Mouse (Mus musculus) CD4-positive helper T cell, adult 2 months (primary cell): ENCODE measurements around the gene Adgrd1.
"Not testable (repeated sequence)": the region's sequence is repeated elsewhere in the genome, so short reads cannot be mapped to it uniquely, and the experiment has no call there.

Experiments
- DNase-seq: peaks from one replicate; pipeline ENCODE4 v3.0.0-alpha.2; 2012; ENCODE audit warnings: low read depth, missing footprints, low spot score

The Adgrd1 gene

DNA sequence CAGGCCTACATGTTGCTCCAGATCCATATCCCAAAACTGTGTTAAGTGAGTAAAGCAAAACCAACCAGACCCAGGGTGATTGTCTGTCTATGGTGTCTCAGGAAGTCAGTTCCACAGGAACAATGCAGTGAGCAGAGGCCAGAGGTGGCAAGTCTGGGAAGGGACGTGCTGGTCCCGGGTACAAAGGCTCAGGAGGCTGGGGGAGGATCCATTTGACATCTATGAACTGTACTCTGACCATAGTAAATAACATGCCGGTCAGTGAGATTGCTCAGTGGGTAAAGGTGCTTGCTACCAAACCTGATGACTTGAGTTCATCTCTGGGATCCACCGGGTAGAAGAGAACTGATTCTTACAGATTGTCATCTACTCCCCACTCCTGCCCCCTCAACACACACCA is 3.4 kb upstream of the Adgrd1 start:
- no peak for DNase-seq

DNA sequence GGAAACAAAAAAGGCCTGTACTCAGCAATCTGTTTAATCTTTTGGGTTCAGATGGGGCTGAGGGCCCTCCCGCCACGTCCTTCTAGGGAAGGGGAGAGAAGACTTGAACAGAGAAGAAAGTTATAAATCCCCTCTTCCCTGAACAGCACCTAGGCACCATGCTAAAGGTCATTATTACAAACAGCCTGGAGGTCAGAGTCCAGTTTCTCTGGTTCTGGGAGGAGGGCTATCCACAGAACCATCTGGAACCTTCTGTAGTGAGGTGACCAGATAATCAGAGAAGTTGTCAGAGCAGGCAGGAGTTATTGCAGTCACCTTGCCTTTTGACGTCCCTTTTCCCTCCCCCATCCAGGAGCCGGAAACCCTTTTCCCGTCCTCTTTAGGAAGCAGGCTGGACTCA is 2.3 kb upstream of the Adgrd1 start:
- no peak for DNase-seq

DNA sequence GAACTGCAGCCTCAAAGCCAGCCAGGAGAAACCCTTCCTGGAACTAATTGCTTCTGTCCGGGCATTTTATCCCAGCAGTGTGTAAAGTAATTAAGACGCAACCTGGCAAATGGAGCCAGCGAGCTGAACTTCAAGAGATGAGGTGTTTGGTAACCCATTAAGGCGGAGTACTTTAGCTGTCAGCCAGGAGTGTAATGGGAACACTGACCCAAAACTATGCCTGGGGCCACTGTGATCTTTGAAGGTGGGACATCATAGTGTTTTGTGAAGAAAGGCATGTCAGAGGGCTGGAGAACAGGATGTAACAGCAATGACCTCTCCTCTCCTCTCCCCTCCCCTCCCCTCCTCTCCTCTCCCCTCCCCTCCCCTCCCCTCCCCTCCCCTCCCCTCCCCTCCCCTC is 7.5 kb downstream of the Adgrd1 start:
- no peak for DNase-seq

DNA sequence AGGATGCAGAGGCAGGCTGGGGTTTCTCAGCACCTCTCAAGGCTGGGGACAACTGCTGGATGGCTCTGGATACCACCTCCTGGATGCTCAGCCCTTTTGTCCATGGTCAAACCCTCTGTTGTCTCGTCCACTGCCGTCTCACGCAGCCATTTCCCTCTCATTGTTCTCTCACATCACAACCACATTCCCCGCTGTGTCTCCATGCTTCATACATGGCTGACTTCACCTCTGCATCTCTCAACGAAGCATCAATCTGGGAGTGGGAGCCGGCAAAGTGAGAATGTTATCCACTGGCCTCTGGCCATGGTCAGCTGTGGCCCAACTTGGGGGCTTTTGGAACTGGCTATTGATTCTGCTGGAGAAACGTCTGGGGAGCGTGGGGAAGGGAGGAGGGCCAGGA is 15.2 kb downstream of the Adgrd1 start:
- no peak for DNase-seq

DNA sequence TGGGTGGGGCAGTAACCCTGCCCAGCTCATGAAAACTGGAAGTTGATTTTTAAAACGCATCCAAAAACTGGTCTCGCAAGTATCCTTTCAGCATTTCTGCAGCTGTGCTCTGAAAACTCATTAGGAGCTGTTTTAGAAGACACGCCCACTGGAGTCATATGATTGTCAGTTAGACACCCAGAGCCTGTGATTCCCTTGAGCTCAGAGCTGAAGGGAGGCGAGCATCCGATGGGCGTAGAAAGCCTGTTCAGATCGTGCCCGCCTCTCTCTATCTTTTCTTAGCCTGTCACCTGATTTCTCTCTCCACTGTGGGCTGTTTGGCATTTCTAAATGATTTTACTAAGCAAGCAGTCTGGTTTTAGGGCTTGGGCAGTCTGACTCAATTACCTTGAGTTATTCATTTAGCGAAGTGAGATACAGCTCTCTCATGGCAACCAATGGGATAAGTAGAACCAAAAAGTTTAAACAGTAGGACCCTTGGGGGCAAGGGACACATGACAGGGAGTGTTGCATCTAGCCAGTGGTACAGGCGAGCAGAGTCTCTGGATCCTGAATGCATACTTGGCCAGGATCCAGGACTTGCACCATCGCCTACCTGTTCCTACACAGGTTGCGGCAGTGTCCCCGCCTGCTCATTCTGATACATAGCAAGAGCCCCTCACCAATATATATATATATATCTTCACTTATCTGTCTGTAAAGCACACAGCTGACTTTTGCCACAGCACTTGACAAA is 17.4 kb downstream of the Adgrd1 start:
- DNase-seq, result no peak

DNA sequence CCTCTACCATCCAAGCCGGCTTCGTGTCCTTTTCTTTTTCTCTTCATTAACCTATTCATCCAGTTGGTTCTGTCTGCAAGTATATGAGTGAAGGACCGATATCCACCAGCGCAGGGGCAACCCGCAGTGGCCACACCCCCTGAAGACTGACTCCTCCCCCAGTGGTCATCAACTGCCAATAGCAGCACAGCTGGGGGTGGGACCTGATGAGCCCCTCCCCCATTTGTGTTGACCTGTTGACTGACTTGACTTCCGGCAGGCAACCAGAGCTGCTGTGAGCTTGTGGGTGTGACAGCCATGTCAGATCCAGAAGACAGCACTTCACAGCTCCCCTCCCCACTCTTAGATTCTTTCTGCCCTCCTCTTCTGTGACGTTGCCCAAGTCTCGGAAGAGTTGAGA is 19.7 kb downstream of the Adgrd1 start:
- no peak for DNase-seq

DNA sequence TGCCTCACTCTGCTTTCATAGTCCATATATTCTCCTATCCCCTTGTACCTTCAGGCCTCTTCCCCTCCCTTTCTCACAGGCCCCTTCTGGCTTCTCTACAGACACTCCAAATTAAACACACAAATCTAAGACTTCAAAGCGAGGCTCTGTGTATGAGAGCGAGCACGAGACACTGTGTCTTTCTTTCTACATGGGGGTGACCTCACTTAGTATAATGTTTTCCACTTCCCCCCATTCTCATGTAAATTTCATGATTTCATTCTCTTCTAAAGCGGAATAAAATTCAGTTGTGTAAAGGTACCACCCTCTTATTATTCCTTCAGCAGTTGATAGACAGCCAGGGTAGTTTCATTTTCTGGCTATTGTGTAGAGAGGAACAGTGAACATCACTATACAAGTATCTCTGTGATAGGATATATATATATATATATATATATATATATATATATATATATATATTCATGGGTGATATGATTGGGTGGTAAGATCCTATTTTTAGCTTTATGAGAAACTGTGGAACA is 21.1 kb downstream of the Adgrd1 start:
- no peak for DNase-seq

DNA sequence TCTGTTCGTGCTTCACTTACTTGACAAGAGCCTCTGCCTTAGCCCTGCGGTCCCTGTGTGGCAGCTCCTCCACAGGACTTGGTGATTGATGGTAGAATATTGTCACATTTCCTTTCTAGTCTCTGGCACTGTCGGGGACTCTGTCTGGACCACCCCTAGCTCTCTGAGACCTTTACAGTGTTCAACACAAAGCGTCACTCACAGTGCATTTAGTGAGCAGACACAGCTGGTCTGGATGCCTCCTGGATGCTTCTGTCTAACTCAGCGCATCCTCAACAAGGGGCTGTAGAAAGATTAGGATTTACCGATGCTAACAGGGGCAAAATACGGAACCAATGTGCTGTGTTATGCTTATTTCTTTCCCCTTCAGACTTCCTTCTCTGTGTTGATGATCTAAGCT is 22.0 kb downstream of the Adgrd1 start:
- no peak for DNase-seq

DNA sequence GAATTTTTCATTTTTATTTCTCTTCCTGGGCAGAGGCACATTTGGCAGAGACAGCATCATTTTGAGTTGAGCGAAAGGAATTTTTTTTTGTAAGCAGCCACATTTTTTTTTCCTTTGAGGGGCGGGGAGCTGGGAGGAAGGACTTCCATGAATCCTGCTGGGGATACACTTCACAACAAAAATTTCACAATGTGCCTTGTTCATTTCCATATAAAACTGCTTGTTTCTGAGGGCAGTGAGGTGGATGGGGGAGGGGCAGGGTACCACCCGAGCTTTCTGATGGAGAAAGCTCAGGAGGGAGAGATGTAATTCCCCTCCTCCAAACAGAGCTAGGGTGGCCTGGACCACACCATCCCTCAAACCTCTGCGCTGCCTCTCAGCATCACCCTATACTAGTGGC is 22.6 kb downstream of the Adgrd1 start:
- DNase-seq, result no peak

DNA sequence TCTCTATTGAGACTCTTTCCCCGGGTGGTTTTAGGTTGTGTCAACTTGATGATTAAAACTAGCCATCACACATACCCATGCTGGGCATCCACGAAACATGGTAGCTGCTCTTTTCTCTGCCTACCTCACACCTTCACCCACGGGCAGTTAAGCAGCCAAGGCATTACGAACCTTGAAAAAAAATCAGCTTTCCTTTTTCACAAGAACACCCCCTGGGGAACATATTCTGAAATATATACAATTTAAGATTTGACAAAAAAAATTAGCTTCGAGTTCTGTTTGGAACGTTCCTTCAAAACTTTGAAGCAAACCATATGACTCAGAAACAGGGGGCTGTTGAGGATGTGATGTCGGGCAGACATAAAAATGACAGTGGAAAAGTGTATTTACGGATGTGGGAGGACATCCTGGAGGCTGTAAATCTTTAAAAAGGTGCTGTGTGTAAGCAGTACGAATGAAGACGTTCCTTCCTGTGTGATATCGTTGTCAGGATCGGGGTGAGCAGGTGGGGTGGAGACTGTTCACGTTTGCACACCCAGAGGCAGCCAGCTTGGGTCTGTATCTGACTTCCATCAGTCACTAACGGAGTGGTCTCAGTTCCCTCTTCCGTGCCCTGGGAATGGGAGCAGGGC is 25.2 kb downstream of the Adgrd1 start:
- no peak for DNase-seq

DNA sequence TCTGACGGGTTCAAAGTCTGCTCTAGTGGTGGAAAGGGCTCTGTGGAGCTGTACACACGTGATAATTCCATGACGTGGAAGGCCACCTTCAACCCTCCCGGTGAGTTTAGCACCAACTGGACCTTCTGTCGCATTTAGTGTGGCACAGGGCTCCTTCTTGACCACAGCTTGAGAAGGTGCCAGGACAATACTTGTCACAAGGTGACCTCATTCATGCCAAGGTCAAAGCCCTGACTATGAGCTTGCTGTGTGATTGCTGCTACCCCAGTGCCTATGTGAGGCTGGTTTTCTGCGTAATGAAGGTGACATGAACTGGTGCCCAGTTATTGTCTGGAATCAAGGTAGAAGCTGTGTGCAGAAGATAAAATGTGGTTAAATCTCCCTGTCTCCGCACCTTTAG is 25.9 kb downstream of the Adgrd1 start:
- no peak for DNase-seq

DNA sequence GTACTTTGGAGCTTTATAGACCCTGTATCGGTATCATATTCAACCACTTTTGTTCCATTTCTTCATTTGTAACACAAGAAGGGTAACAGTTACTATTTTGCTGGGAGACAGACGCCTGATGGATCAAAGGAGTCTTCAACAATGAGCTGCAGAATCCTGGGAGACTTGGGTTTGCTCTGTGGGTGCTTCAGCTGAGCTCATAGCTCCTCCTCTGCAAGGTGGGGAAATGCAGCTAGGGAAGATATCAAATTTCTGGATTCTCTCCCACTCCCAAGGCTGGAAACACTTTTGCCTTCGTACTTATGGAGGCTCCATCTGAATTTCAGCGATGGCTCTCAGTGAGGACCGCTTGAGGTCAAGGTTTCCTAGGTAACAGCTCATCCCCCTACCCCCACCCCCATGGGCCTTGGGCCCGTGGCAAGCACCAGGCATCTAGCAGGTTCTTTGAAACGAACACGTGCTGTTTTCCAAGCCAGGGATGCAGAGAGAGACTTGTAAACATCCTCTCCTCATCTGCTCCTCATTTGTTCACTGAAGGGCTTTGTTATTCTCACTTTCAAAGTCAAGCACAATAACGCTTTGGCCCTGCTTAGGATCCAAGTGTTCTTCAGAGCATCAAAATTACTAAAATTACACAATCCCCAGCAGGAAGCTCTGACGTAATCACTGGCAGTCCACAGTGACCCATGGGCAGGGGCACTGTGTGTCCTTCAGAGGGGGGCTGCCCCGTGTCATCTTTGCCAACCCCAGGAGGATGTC is 27.7 kb downstream of the Adgrd1 start:
- no peak for DNase-seq

DNA sequence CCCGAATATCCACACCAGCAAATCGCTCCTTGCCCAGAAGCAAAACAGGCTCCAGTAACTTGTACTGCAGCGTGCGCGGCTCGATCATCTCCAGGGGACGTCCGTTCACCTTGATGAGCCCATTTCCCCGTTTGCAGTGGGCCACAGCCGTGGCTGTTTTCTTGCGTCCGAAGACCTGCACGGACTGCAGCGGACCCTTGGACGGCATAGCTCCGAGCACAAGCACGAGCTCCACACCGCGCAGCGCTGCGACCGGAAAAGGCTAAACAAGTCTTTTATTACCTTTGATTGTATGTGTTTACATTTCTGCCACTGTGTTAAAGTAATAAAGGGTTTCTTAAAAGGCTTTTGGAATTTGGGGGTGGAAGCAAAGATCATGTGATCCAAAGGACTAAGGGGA is 31.8 kb downstream of the Adgrd1 start:
- not testable (repeated sequence) for DNase-seq

DNA sequence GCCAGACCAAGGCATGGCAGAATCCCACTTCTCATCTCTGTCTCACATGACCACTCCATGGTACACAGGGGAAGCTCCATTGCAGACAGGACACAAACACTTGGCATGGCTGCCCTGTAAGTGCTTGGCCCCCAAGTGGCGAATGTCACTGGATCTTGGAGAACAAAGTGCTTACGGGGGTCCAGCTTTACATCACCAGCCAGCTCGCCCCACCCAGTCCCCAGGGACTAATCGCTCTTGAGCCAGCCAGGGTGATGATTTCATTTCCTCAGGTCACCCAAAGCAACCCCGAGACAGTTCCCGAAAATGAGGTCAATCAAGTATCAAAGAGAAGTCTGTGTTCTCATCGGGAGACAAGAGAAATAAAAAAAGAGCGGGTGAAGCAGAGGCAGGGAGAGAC is 33.8 kb downstream of the Adgrd1 start:
- DNase-seq, result no peak

DNA sequence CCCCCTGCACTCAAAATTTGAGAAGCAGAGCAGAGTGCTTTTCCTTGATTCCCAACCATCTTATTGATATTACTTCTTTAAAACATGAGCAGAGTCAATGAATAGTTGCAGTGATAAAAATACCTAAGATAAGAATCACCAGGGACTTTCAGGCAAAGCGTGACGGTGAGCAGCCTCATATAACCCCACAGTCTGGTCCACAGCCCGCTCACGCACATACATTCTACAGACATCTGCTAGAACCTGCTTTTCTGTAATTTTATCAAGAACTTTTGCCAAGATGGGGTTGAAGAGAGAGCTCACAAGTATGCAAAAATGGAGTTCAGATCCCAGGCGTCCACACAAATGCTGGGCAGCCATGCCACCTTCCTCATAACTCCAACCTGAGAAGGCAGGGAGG is 40.9 kb downstream of the Adgrd1 start:
- no peak for DNase-seq

DNA sequence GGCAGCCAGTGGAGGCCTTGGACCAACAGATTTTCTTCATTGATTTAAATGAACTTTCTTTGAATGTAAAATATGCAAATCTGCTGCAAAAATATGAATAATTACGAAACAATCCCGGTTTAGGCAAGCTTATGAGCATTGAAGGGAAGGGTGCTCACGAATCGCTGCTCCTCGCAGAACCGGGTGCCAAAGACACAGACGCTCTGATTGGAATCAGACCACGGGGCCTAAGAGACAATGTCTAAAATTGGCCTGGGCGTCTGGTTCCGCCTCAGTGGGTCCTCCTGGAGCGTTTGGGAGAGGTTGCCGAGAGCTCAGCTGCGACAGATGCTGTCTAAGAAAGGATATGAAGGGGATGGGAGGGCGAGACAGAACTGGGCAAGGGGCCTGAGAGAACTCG is 42.0 kb downstream of the Adgrd1 start:
- DNase-seq, result no peak

DNA sequence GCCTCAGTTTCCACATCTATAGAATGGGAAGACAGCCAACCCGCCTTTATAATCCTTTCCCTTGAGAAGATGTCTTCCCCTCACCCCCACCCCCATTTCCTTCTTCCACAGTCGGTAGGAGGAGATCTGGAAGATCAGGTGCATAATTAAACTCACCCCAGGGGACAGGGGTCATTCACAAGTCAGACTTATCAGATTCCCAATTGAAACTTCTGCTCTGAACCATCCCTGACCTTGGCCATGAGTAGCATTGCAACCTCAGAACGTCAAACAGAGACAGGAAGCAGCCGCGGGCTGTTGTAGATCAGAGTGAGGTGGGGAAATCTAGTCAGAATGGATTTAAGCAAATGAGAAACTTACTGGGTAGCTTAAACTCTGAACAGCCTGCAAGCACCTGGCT is 46.3 kb downstream of the Adgrd1 start:
- DNase-seq, result no peak

DNA sequence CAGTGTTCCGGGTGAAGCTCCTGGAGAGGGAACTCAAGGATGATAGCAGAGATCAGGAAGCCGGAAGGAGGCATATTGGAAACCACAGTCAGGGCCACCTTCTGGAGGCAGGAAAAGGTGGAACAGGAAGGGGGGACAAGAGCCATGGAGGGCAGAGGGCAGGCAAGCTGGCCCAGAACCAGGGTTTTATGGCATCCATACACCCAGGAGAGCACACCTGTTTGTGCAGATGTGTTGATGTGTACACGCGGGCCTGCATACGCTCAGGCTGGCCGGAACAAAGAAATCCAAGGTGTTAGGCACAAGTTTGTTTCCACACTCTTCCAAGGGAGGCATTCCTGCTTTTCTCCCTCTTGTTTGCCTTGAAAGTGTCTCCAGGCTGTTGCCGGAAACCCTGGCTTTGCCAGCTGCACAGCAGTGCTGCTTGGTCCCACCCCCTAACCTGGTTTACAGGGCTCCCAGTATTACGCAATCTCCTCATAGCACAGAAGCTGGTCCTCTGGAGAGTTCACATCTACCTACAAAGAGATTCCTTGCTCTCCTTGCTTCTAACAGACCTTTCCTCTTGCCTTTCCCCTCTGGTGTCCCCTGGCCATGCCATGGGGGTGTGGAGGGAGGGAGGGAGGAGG is 48.9 kb downstream of the Adgrd1 start:
- no peak for DNase-seq

DNA sequence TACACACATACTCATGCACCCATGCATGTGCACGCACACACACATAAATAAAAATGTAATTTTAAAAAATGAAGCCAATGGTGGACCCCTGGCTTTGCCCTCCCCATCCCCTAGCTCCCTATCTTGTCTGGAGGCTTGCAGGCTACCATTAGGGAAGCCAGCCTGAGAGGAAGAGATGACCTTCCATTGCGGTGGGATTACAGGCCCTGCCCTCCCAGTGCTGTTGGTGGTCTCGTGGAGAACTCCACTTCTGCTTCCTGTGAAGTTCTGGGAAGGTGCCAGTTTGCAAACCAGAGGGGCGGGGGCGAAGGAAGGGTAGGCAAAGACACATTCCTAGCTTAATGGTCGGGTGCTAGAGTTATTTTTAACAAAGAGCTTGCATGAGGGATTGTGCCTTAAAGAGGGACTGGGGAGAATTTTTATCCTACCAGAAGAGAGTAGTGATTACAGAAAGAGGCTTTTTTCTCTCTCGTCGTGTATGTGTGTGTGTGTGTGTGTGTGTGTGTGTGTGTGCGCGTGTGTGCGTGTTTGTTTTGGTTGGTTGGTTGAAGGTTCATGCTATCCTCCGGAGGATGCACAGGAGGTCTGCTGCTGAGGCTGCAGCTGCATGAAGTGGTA is 50.5 kb downstream of the Adgrd1 start:
- no peak for DNase-seq

DNA sequence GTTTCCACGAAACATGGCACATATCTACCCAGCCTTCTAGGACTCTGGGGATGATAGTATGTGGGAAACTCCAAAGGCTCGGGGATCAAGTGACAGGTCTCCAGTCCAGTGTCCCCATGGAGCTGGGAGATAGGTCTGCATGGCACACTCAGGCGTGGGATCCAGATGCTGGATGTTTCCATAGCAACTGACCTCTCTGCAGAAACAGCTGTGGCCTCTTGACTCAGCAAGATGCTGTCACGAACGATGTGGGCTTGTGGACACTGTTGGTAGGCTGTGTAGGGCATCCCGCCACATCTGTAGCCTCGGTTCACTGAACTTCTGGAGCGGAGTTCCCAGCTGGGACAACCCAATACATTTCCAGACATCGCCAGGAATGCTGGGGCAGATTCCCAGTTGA is 51.9 kb downstream of the Adgrd1 start:
- no peak for DNase-seq

DNA sequence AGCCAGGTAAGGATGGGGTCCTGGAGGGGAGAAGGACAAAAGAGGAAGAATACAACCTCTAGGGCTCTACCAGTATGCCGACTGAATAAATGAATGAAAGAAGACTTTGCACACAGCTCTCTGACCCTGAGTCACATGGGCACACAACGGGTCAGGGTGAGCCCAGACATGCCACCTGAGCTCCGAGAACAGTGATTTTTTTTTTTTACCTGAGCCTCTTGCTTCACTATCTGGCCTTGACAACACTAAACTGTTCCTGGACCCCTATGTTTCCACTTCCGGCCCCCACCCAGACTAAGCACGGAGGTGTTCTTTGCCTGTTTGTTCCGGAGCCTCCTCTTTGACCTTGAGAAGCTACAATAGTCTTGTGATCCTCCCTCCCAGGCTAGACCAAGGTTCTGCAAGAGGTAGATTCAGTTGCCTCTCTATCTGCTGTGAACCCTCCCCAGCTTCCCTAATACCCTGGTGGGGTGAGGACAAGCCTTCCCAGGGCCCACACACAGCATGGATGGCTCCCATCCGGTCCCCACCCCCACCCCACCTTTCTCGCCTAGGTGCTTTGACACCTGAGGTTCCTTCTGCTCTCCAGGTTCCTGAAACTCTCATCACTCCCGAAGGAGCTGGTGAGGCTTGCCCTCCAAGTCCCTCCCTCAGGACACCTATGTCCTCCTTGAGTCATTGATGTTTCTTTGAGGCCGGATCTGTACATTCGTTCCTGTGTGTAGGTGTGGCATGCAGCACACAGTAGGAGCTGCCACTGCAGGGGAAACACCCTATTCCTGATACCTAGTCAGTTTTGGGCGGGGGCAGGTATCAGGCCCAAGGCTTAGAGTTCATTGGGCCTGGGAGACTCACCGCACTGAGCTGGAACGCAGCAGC is 58.7 kb downstream of the Adgrd1 start:
- no peak for DNase-seq
